Mouse (Mus musculus) CH12.LX (cell line): ENCODE data around the gene Sema6d. TPM values are rescaled to one million over a fixed set of nuclear protein-coding genes. Genes with fewer than 3 reads are reported as not detected.

Source experiments
- DNase-seq: peaks from one replicate; pipeline ENCODE4 v3.0.0-alpha.2; 2013; ENCODE audit errors: extremely low read depth
- H3K27ac ChIP-seq: 2 replicates; pipeline ENCODE4 v1.5.1; 2012; ENCODE audit warnings: low read depth, mild to moderate bottlenecking, control low read depth, moderate library complexity; ENCODE audit not compliant: insufficient read depth
- H3K27me3 ChIP-seq: replicated peaks from 2 replicates; pipeline ENCODE3; 2012; ENCODE audit warnings: inconsistent platforms
- H3K36me3 ChIP-seq, 2 experiments: replicated peaks in 1 of 2; 2 replicates each; pipeline versions ENCODE3 to v1.6.1; 2012; ENCODE audit warnings: inconsistent platforms in 1 of 2, low read length in 1 of 2, mild to moderate bottlenecking in 1 of 2, mixed read lengths in 1 of 2, moderate library complexity in 1 of 2; ENCODE audit not compliant: control insufficient read depth in 1 of 2, insufficient read depth in 1 of 2
- H3K4me1 ChIP-seq, 2 experiments: 2 replicates each; pipeline ENCODE4 v1.6.1; 2012; ENCODE audit warnings: inconsistent platforms in 1 of 2, moderate library complexity in 1 of 2; ENCODE audit not compliant: insufficient read depth in 2 of 2, control insufficient read depth in 1 of 2
- H3K4me2 ChIP-seq: 2 replicates; pipeline ENCODE4 v1.6.1; 2012; ENCODE audit warnings: low read depth, mild to moderate bottlenecking, control low read depth; ENCODE audit not compliant: poor library complexity, insufficient read depth, severe bottlenecking
- H3K4me3 ChIP-seq, 3 experiments: fragments of 150-350 bp in 1 of 3; sonication (generic) in 1 of 3; replicated peaks in 1 of 3; 2 replicates each; pipeline versions ENCODE3 to v1.5.1; 2011 to 2012; ENCODE audit warnings: low read depth in 2 of 3, low read length in 2 of 3, mild to moderate bottlenecking in 2 of 3, moderate library complexity in 2 of 3, control low read depth in 1 of 3, improper control_type of control experiment in 1 of 3, inconsistent platforms in 1 of 3, mixed read lengths in 1 of 3; ENCODE audit not compliant: poor library complexity in 1 of 3
- H3K79me2 ChIP-seq: replicated peaks from 2 replicates; pipeline ENCODE4 v1.6.1; 2012; ENCODE audit warnings: mild to moderate bottlenecking, moderate library complexity; ENCODE audit not compliant: control insufficient read depth, poor library complexity, insufficient read depth, severe bottlenecking; ENCODE audit errors: extremely low read depth
- H3K9ac ChIP-seq: 2 replicates; pipeline ENCODE4 v1.6.1; 2012; ENCODE audit warnings: low read depth, mild to moderate bottlenecking, control low read depth, moderate library complexity; ENCODE audit not compliant: insufficient read depth
- H3K9me3 ChIP-seq: replicated peaks from 2 replicates; pipeline ENCODE3; 2012; ENCODE audit warnings: low read length, inconsistent platforms, mixed read lengths
- BHLHE40 ChIP-seq: IDR thresholded peaks from 2 replicates; pipeline ENCODE4 v1.6.1; 2011; ENCODE audit warnings: mild to moderate bottlenecking, low read depth, low read length, improper control_type of control experiment
- CHD1 ChIP-seq: IDR thresholded peaks from 2 replicates; pipeline ENCODE4 v1.6.1; 2012; ENCODE audit warnings: low read depth, low read length, improper control_type of control experiment, inconsistent platforms
- E2F4 ChIP-seq: IDR thresholded peaks from 2 replicates; pipeline ENCODE4 v1.6.1; 2011; ENCODE audit warnings: low read depth, low read length, improper control_type of control experiment; ENCODE audit not compliant: insufficient replicate concordance
- EP300 ChIP-seq: IDR thresholded peaks from 2 replicates; pipeline ENCODE4 v1.6.1; 2011; ENCODE audit warnings: low read length, improper control_type of control experiment
- JUN ChIP-seq: IDR thresholded peaks from 2 replicates; pipeline ENCODE4 v1.6.1; 2011; ENCODE audit warnings: low read depth, mild to moderate bottlenecking, low read length, improper control_type of control experiment, moderate library complexity; ENCODE audit not compliant: insufficient read depth
- KAT2A ChIP-seq: IDR thresholded peaks from 2 replicates; pipeline ENCODE4 v1.6.1; 2012; ENCODE audit warnings: low read length, improper control_type of control experiment, inconsistent platforms; ENCODE audit not compliant: insufficient replicate concordance
- MAZ ChIP-seq: IDR thresholded peaks from 2 replicates; pipeline ENCODE4 v1.6.1; 2012; ENCODE audit warnings: low read depth, mild to moderate bottlenecking, inconsistent platforms, low read length, improper control_type of control experiment, moderate library complexity
- MEF2A ChIP-seq: IDR thresholded peaks from 2 replicates; pipeline ENCODE4 v1.6.1; 2014; ENCODE audit warnings: low read depth, mild to moderate bottlenecking, inconsistent platforms, low read length, improper control_type of control experiment, borderline replicate concordance
- NELFE ChIP-seq: IDR thresholded peaks from 2 replicates; pipeline ENCODE4 v1.6.1; 2011; ENCODE audit warnings: low read depth, low read length, improper control_type of control experiment
- NRF1 ChIP-seq: IDR thresholded peaks from 2 replicates; pipeline ENCODE4 v1.6.1; 2014; ENCODE audit warnings: low read depth, mild to moderate bottlenecking, inconsistent platforms, low read length, improper control_type of control experiment, moderate library complexity
- PAX5 ChIP-seq: IDR thresholded peaks from 2 replicates; pipeline ENCODE4 v1.6.1; 2012; ENCODE audit warnings: low read length, inconsistent platforms, mixed read lengths
- POLR2A ChIP-seq: IDR thresholded peaks from 2 replicates; pipeline ENCODE4 v1.6.1; 2011; ENCODE audit warnings: low read depth, mild to moderate bottlenecking, improper control_type of control experiment, low read length
- POLR2AphosphoS2 ChIP-seq: IDR thresholded peaks from 2 replicates; pipeline ENCODE4 v1.6.1; 2011; ENCODE audit warnings: low read depth, low read length, improper control_type of control experiment
- RAD21 ChIP-seq: IDR thresholded peaks from 2 replicates; pipeline ENCODE4 v1.6.1; 2011; ENCODE audit warnings: low read depth, mild to moderate bottlenecking, low read length, improper control_type of control experiment, moderate library complexity
- SIN3A ChIP-seq: IDR thresholded peaks from 2 replicates; pipeline ENCODE4 v1.6.1; 2012; ENCODE audit warnings: low read length, improper control_type of control experiment, inconsistent platforms
- SMC3 ChIP-seq: IDR thresholded peaks from 2 replicates; pipeline ENCODE4 v1.6.1; 2011; ENCODE audit warnings: low read depth, low read length, improper control_type of control experiment
- TBP ChIP-seq: conservative IDR thresholded peaks from 2 replicates; pipeline ENCODE4 v1.6.1; 2011; ENCODE audit warnings: low read depth, low read length, improper control_type of control experiment
- TCF12 ChIP-seq: IDR thresholded peaks from 2 replicates; pipeline ENCODE4 v1.6.1; 2014; ENCODE audit warnings: low read depth, mild to moderate bottlenecking, inconsistent platforms, low read length, improper control_type of control experiment
- UBTF ChIP-seq: IDR thresholded peaks from 2 replicates; pipeline ENCODE4 v1.6.1; 2012; ENCODE audit warnings: low read depth, mild to moderate bottlenecking, inconsistent platforms, low read length, improper control_type of control experiment, moderate library complexity
- USF1 ChIP-seq: IDR thresholded peaks from 2 replicates; pipeline ENCODE4 v1.6.1; 2014; ENCODE audit warnings: low read depth, mild to moderate bottlenecking, inconsistent platforms, low read length, improper control_type of control experiment
- ZKSCAN1 ChIP-seq: IDR thresholded peaks from 2 replicates; pipeline ENCODE4 v1.6.1; 2012; ENCODE audit warnings: low read depth, inconsistent platforms, low read length, improper control_type of control experiment, borderline replicate concordance
- ZNF384 ChIP-seq: IDR thresholded peaks from 2 replicates; pipeline ENCODE4 v1.6.1; 2012; ENCODE audit warnings: low read depth, low read length, improper control_type of control experiment, inconsistent platforms
- dilution Hi-C: fragments of 300-500 bp; cut with MboI; formaldehyde crosslinking; loops from 2 replicates; pipeline ENCODE4 v1.14.3; 2020; ENCODE audit warnings: low sequenced_read_pairs; ENCODE audit not compliant: extremely low pct_unique_long_range_greater_than_20kb, extremely low pct_ligation_motif_present
- in situ Hi-C: fragments of 300-500 bp; cut with MboI; formaldehyde crosslinking; loops from 3 replicates; pipeline ENCODE4 v1.14.3; 2019; ENCODE audit warnings: low sequenced_read_pairs, low pct_ligation_motif_present, low pct_unique_long_range_greater_than_20kb, mixed read lengths
- polyA plus RNA-seq: library from polyadenylated mRNA; unstranded; fragments of >175 nt; gene quantifications from 2 replicates; pipeline ENCODE4 v1.2.1, GENCODE M21; 2012; ENCODE audit warnings: low read depth; ENCODE audit not compliant: insufficient read length
- total RNA-seq, 2 experiments: library from RNA; depleted of rRNA; stranded (reverse); fragments of 300-350 nt in 1 of 2; fragments of >200 nt in 1 of 2; gene quantifications; 2 replicates each; pipeline ENCODE4 v1.2.3; 2012 to 2014

Sema6d gene
- total and polyA plus RNA-seq, 3 experiments: not detected

GRCm38 (mm10) chr2:124556861-124557499 lies 467.2 kb downstream of the Sema6d start (continued):
- no peak for TF ChIP-seq E2F4
- TF ChIP-seq, all 38 proteins: peak for 0

GRCm38 (mm10) chr2:124558021-124558420 lies 468.3 kb downstream of the Sema6d start:
- Histone ChIP-seq H3K4me2 (no peak overlapping the region), H3K27ac (no peak overlapping the region), H3K27me3 (no peaks in the 10 kb centered on the region), H3K36me3 (no peaks in the 10 kb centered on the region), H3K9me3 (peaks cover 78% of the 10 kb centered on the region), H3K4me1 (no peaks in the 10 kb centered on the region), H3K4me3 (no peak overlapping the region), H3K79me2 (no peaks in the 10 kb centered on the region), H3K9ac (no peak overlapping the region)
- TF ChIP-seq NRF1 (no peak), SMC3 (no peak), UBTF (no peak), MAZ (no peak), RAD21 (no peak), MEF2A (no peak), POLR2A (no peak), SIN3A (no peak), EP300 (no peak), JUN (no peak), KAT2A (no peak), NELFE (no peak)
- in situ Hi-C loops (no loop called here), dilution Hi-C loops (no loop called here)
- no peak for DNase-seq

GRCm38 (mm10) chr2:124561668-124562067 lies 471.9 kb downstream of the Sema6d start:
- TF ChIP-seq ZKSCAN1: no peak
- no peak for TF ChIP-seq ZNF384
- no peak for TF ChIP-seq EP300
- TF ChIP-seq POLR2AphosphoS2: no peak
- no peak for TF ChIP-seq USF1
- no peak for TF ChIP-seq POLR2A
- TF ChIP-seq TCF12: no peak
- TF ChIP-seq JUN: no peak
- no peak for TF ChIP-seq TBP
- TF ChIP-seq UBTF: no peak
- no peak for TF ChIP-seq NRF1
- TF ChIP-seq PAX5: no peak
- no peak for TF ChIP-seq SMC3
- TF ChIP-seq CHD1: no peak
- TF ChIP-seq BHLHE40: no peak
- in situ Hi-C loops (no loop called here), dilution Hi-C loops (no loop called here)
- H3K9ac ChIP-seq: no peak overlapping the region
- no peaks in the 10 kb centered on the region for H3K79me2 ChIP-seq
- H3K36me3 ChIP-seq: no peaks in the 10 kb centered on the region
- no peak overlapping the region for H3K27ac ChIP-seq
- H3K9me3 ChIP-seq: peaks cover 72% of the 10 kb centered on the region
- no peaks in the 10 kb centered on the region for H3K4me1 ChIP-seq
- DNase-seq: no peak
- H3K4me3 ChIP-seq: no peak overlapping the region
- no peaks in the 10 kb centered on the region for H3K27me3 ChIP-seq
- H3K4me2 ChIP-seq: no peak overlapping the region
